Mouse (Mus musculus): ENCODE data around the gene Pdlim3.

DNA sequence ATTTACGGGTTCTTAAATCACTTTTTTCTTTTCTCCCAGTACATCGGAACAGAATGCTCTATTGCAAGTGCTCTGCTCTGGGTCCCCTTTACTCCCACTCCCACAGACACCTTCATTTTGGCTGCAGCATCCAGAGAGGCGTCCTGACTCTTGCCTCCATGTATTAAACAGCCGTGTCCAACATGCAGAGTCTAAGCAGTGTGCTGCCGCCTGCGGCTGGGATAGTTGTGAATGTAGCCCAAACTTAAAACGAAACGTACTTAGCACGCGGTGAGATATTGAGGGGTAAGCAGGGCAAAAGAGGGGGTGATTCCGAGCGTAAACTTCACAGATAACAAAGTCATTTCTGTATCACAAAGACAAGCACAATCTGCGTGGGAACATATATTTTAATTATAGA lies 709 bp upstream of the Pdlim3 start:
- TF ChIP-seq POLR2A (IDR thresholded peaks at IDR 0.05; ENCODE audit: insufficient read depth, low read depth, low read length) (no peak), CTCF (IDR thresholded peaks at IDR 0.05; ENCODE audit: insufficient read depth, low read depth, low read length) (no peak)
